Mouse (Mus musculus) G1E (cell line): ENCODE data around the gene Tas2r122. TPM values are rescaled to one million over a fixed set of nuclear protein-coding genes. Genes with fewer than 3 reads are reported as not detected.
"Not testable (repeated sequence)": the region's sequence is repeated elsewhere in the genome, so short reads cannot be mapped to it uniquely, and the experiment has no call there.

Source experiments
- ATAC-seq: 2 replicates; pipeline ENCODE4 v1.8.0; 2016; ENCODE audit warnings: mild to moderate bottlenecking; ENCODE audit not compliant: insufficient number of reproducible peaks, poor library complexity, low FRiP score, severe bottlenecking; ENCODE audit errors: extremely low read depth
- DNase-seq: peaks from one replicate; pipeline ENCODE4 v3.0.0; 2012; ENCODE audit warnings: low spot score
- H3K27me3 ChIP-seq: 2 replicates; pipeline ENCODE4 v1.6.1; 2012; ENCODE audit warnings: mild to moderate bottlenecking, low read length, inconsistent platforms; ENCODE audit not compliant: insufficient read depth
- H3K36me3 ChIP-seq: replicated peaks from 2 replicates; pipeline ENCODE3; 2012; ENCODE audit warnings: mild to moderate bottlenecking, inconsistent platforms
- H3K4me1 ChIP-seq: 2 replicates; pipeline ENCODE4 v1.6.1; 2012; ENCODE audit warnings: low read depth, low read length, inconsistent platforms, mixed read lengths; ENCODE audit not compliant: insufficient read depth
- H3K4me3 ChIP-seq: 2 replicates; pipeline ENCODE4 v1.5.1; 2012; ENCODE audit warnings: low read depth, mild to moderate bottlenecking, inconsistent platforms, low read length, moderate library complexity, mixed read lengths
- H3K9me3 ChIP-seq: replicated peaks from 2 replicates; pipeline ENCODE4 v1.6.1; 2012; ENCODE audit warnings: inconsistent platforms
- CTCF ChIP-seq: IDR thresholded peaks from 2 replicates; pipeline ENCODE4 v1.5.1; 2012; ENCODE audit warnings: low read depth, low read length, inconsistent platforms, mixed read lengths
- GATA1 ChIP-seq: IDR thresholded peaks from 2 replicates; pipeline ENCODE4 v1.6.1; 2012; ENCODE audit warnings: borderline replicate concordance, low read length, inconsistent platforms, mixed read lengths
- GATA2 ChIP-seq: IDR thresholded peaks from 2 replicates; pipeline ENCODE4 v1.6.1; 2012; ENCODE audit warnings: low read depth, low read length, inconsistent platforms, borderline replicate concordance
- POLR2AphosphoS5 ChIP-seq: IDR thresholded peaks from 2 replicates; pipeline ENCODE4 v1.6.1; 2012; ENCODE audit warnings: low read depth, low read length, inconsistent platforms; ENCODE audit not compliant: insufficient replicate concordance
- TAL1 ChIP-seq: conservative IDR thresholded peaks from 2 replicates; pipeline ENCODE4 v1.6.1; 2012; ENCODE audit warnings: low read depth, low read length, inconsistent platforms, mixed read lengths
- polyA plus RNA-seq: library from polyadenylated mRNA; stranded (reverse); fragments of >175 nt; gene quantifications from 2 replicates; pipeline ENCODE4 v1.2.3, GENCODE M21; 2012
- total RNA-seq, 2 experiments: library from RNA; stranded (forward) in 1 of 2; stranded (reverse) in 1 of 2; fragments of 200-1000 nt in 1 of 2; fragments of >200 nt in 1 of 2; fragmentation: Nextera tagmentation in 1 of 2; gene quantifications; 2 replicates each; pipeline ENCODE4 v1.2.3; 2014 to 2017

Tas2r122 gene
- total RNA-seq (2014; fragmentation: Nextera tagmentation) (not detected in 2 replicates), total RNA-seq (2017) (not detected in 2 replicates), polyA plus RNA-seq (not detected in 2 replicates)

- no peak for DNase-seq
Observed at GRCm38 (mm10) chr6:132711828-132712227, at the start of gene Tas2r122. Tas2r122 (minus strand) TSS chr6:132711928.

GRCm38 (mm10) chr6:132754430-132754829, 42.7 kb upstream of the Tas2r122 start, which contains the start of gene Tas2r124:
Tas2r124 (plus strand) TSS chr6:132754730.
- no peak for DNase-seq
- no peaks in the 10 kb centered on the region for H3K36me3 ChIP-seq
- TF ChIP-seq CTCF (no peak), GATA1 (no peak), GATA2 (no peak)
- H3K9me3 ChIP-seq, result 0 out of 2 replicates have a peak, but pooled peaks cover 2% of the 10 kb centered on the region
- ATAC-seq, result no peak
- H3K4me1 ChIP-seq, result no peaks in the 10 kb centered on the region
- H3K27me3 ChIP-seq, result no peaks in the 10 kb centered on the region
- no peak within 1 kb of the TSS for H3K4me3 ChIP-seq

More at GRCm38 (mm10) chr6:132711828-132712227, at the start of gene Tas2r122:
- Histone ChIP-seq H3K9me3 (no peaks in the 10 kb centered on the region; the same call in 1 of the 2 replicates), H3K4me3 (no peak within 1 kb of the TSS), H3K27me3 (no peaks in the 10 kb centered on the region), H3K36me3 (no peaks in the 10 kb centered on the region), H3K4me1 (no peaks in the 10 kb centered on the region)
- TF ChIP-seq TAL1 (no peak), POLR2AphosphoS5 (no peak), CTCF (no peak), GATA1 (no peak)
- no peak for ATAC-seq

GRCm38 (mm10) chr6:132750206-132750605, 38.5 kb upstream of the Tas2r122 start:
- Histone ChIP-seq H3K36me3 (no peaks in the 10 kb centered on the region), H3K4me1 (no peaks in the 10 kb centered on the region), H3K27me3 (no peaks in the 10 kb centered on the region), H3K4me3 (no peak overlapping the region), H3K9me3 (0 out of 2 replicates have a peak, but pooled peaks cover 2% of the 10 kb centered on the region)
- DNase-seq (no peak), ATAC-seq (no peak)
- no peak for TF ChIP-seq GATA1
- TF ChIP-seq TAL1, result no peak
- no peak for TF ChIP-seq GATA2
- no peak for TF ChIP-seq POLR2AphosphoS5
- no peak for TF ChIP-seq CTCF

GRCm38 (mm10) chr6:132737935-132738334, 26.2 kb upstream of the Tas2r122 start, which contains the start of gene Tas2r115:
Tas2r115 (minus strand) TSS chr6:132738035.
- H3K4me3 ChIP-seq, result no peak within 1 kb of the TSS
- H3K36me3 ChIP-seq, result no peaks in the 10 kb centered on the region
- DNase-seq, result no peak
- ATAC-seq, result no peak
- no peaks in the 10 kb centered on the region for H3K27me3 ChIP-seq
- H3K4me1 ChIP-seq, result no peaks in the 10 kb centered on the region
- peaks cover 2% of the 10 kb centered on the region for H3K9me3 ChIP-seq
- no peak for TF ChIP-seq POLR2AphosphoS5
- no peak for TF ChIP-seq TAL1
- no peak for TF ChIP-seq GATA2

- no peak for DNase-seq
- no peak for TF ChIP-seq TAL1
- no peak for TF ChIP-seq GATA2
- no peak for TF ChIP-seq CTCF
- TF ChIP-seq GATA1, result no peak
- no peak for TF ChIP-seq POLR2AphosphoS5
Observed at GRCm38 (mm10) chr6:132700907-132701306, 10.8 kb downstream of the Tas2r122 start, which contains the start of gene Tas2r121. Tas2r121 (minus strand) TSS chr6:132701007.

GRCm38 (mm10) chr6:132691596-132691995, 20.1 kb downstream of the Tas2r122 start:
- not testable (repeated sequence) for H3K9me3 ChIP-seq, DNase-seq, ATAC-seq, H3K36me3 ChIP-seq, H3K4me3 ChIP-seq, H3K27me3 ChIP-seq, H3K4me1 ChIP-seq

More at GRCm38 (mm10) chr6:132700907-132701306, 10.8 kb downstream of the Tas2r122 start, which contains the start of gene Tas2r121:
- H3K36me3 ChIP-seq, result no peaks in the 10 kb centered on the region
- no peak within 1 kb of the TSS for H3K4me3 ChIP-seq
- no peak for ATAC-seq
- H3K27me3 ChIP-seq, result no peaks in the 10 kb centered on the region
- no peaks in the 10 kb centered on the region for H3K9me3 ChIP-seq
- H3K4me1 ChIP-seq, result no peaks in the 10 kb centered on the region

Other genes starting within 250 kb of the Tas2r122 start
- gene Prh1, start 142.1 kb downstream of the Tas2r122 start, total RNA-seq (2014; fragmentation: Nextera tagmentation), result not detected in 2 replicates
- not detected in 2 replicates for gene Prh1, start 142.1 kb downstream of the Tas2r122 start, total RNA-seq (2017)
- gene Prh1, start 142.1 kb downstream of the Tas2r122 start, polyA plus RNA-seq, result not detected in 2 replicates
- not detected in 2 replicates for gene Prp2, start 116.0 kb downstream of the Tas2r122 start, total RNA-seq (2014; fragmentation: Nextera tagmentation)
- not detected in 2 replicates for gene Prp2, start 116.0 kb downstream of the Tas2r122 start, total RNA-seq (2017)
- not detected in 2 replicates for gene Prp2, start 116.0 kb downstream of the Tas2r122 start, polyA plus RNA-seq
- not detected in 2 replicates for gene A630073D07Rik, start 60.4 kb downstream of the Tas2r122 start, total RNA-seq (2014; fragmentation: Nextera tagmentation)
- gene A630073D07Rik, start 60.4 kb downstream of the Tas2r122 start, total RNA-seq (2017), result 0.16 TPM in 1 of 2 replicates, not detected in the other
- gene A630073D07Rik, start 60.4 kb downstream of the Tas2r122 start, polyA plus RNA-seq, result not detected in 2 replicates
- gene Tas2r120, start 55.0 kb downstream of the Tas2r122 start, total RNA-seq (2014; fragmentation: Nextera tagmentation), result not detected in 2 replicates
- gene Tas2r120, start 55.0 kb downstream of the Tas2r122 start, total RNA-seq (2017), result 0.12 TPM in 1 of 2 replicates, not detected in the other
- gene Tas2r120, start 55.0 kb downstream of the Tas2r122 start, polyA plus RNA-seq, result not detected in 2 replicates
- gene Tas2r121, start 10.9 kb downstream of the Tas2r122 start, total RNA-seq (2014; fragmentation: Nextera tagmentation), result not detected in 2 replicates
- gene Tas2r121, start 10.9 kb downstream of the Tas2r122 start, total RNA-seq (2017), result not detected in 2 replicates
- not detected in 2 replicates for gene Tas2r121, start 10.9 kb downstream of the Tas2r122 start, polyA plus RNA-seq
- not detected in 2 replicates for gene Tas2r115, start 26.1 kb upstream of the Tas2r122 start, total RNA-seq (2014; fragmentation: Nextera tagmentation)
- gene Tas2r115, start 26.1 kb upstream of the Tas2r122 start, total RNA-seq (2017), result not detected in 2 replicates
- gene Tas2r115, start 26.1 kb upstream of the Tas2r122 start, polyA plus RNA-seq, result not detected in 2 replicates
- not detected in 2 replicates for gene Tas2r124, start 42.8 kb upstream of the Tas2r122 start, total RNA-seq (2014; fragmentation: Nextera tagmentation)
- 0.16 TPM in 1 of 2 replicates, not detected in the other for gene Tas2r124, start 42.8 kb upstream of the Tas2r122 start, total RNA-seq (2017)
- gene Tas2r124, start 42.8 kb upstream of the Tas2r122 start, polyA plus RNA-seq, result not detected in 2 replicates
- gene Tas2r102, start 50.2 kb upstream of the Tas2r122 start, total RNA-seq (2014; fragmentation: Nextera tagmentation), result not detected in 2 replicates
- gene Tas2r102, start 50.2 kb upstream of the Tas2r122 start, total RNA-seq (2017), result not detected in 2 replicates
- gene Tas2r102, start 50.2 kb upstream of the Tas2r122 start, polyA plus RNA-seq, result not detected in 2 replicates
- gene Tas2r136, start 66.2 kb upstream of the Tas2r122 start, total RNA-seq (2014; fragmentation: Nextera tagmentation), result not detected in 2 replicates
- 0.11 TPM in 1 of 2 replicates, not detected in the other for gene Tas2r136, start 66.2 kb upstream of the Tas2r122 start, total RNA-seq (2017)
- not detected in 2 replicates for gene Tas2r136, start 66.2 kb upstream of the Tas2r122 start, polyA plus RNA-seq
- not detected in 2 replicates for gene Tas2r117, start 90.9 kb upstream of the Tas2r122 start, total RNA-seq (2014; fragmentation: Nextera tagmentation)
- gene Tas2r117, start 90.9 kb upstream of the Tas2r122 start, total RNA-seq (2017), result not detected in 2 replicates
- not detected in 2 replicates for gene Tas2r117, start 90.9 kb upstream of the Tas2r122 start, polyA plus RNA-seq
- gene Tas2r123, start 135.2 kb upstream of the Tas2r122 start, total RNA-seq (2014; fragmentation: Nextera tagmentation), result not detected in 2 replicates
- gene Tas2r123, start 135.2 kb upstream of the Tas2r122 start, total RNA-seq (2017), result 0.16 and 0.23 TPM in 2 replicates
- gene Tas2r123, start 135.2 kb upstream of the Tas2r122 start, polyA plus RNA-seq, result not detected in 2 replicates
- not detected in 2 replicates for gene Tas2r116, start 143.5 kb upstream of the Tas2r122 start, total RNA-seq (2014; fragmentation: Nextera tagmentation)
- 0.16 TPM in 1 of 2 replicates, not detected in the other for gene Tas2r116, start 143.5 kb upstream of the Tas2r122 start, total RNA-seq (2017)
- not detected in 2 replicates for gene Tas2r116, start 143.5 kb upstream of the Tas2r122 start, polyA plus RNA-seq
- gene Tas2r110, start 156.1 kb upstream of the Tas2r122 start, total RNA-seq (2014; fragmentation: Nextera tagmentation), result not detected in 2 replicates
- gene Tas2r110, start 156.1 kb upstream of the Tas2r122 start, total RNA-seq (2017), result 0.33 TPM in 1 of 2 replicates, not detected in the other
- gene Tas2r110, start 156.1 kb upstream of the Tas2r122 start, polyA plus RNA-seq, result not detected in 2 replicates
- not detected in 2 replicates for gene Tas2r113, start 181.1 kb upstream of the Tas2r122 start, total RNA-seq (2014; fragmentation: Nextera tagmentation)
- 0.11 TPM in 1 of 2 replicates, not detected in the other for gene Tas2r113, start 181.1 kb upstream of the Tas2r122 start, total RNA-seq (2017)
- gene Tas2r113, start 181.1 kb upstream of the Tas2r122 start, polyA plus RNA-seq, result not detected in 2 replicates
- gene Tas2r125, start 197.7 kb upstream of the Tas2r122 start, total RNA-seq (2014; fragmentation: Nextera tagmentation), result not detected in 2 replicates
- gene Tas2r125, start 197.7 kb upstream of the Tas2r122 start, total RNA-seq (2017), result not detected in 2 replicates
- not detected in 2 replicates for gene Tas2r125, start 197.7 kb upstream of the Tas2r122 start, polyA plus RNA-seq
- not detected in 2 replicates for gene Tas2r129, start 239.2 kb upstream of the Tas2r122 start, total RNA-seq (2014; fragmentation: Nextera tagmentation)
- gene Tas2r129, start 239.2 kb upstream of the Tas2r122 start, total RNA-seq (2017), result 0.11 TPM in 1 of 2 replicates, not detected in the other
- gene Tas2r129, start 239.2 kb upstream of the Tas2r122 start, polyA plus RNA-seq, result not detected in 2 replicates
- gene Tas2r131, start 246.0 kb upstream of the Tas2r122 start, total RNA-seq (2014; fragmentation: Nextera tagmentation), result not detected in 2 replicates
- gene Tas2r131, start 246.0 kb upstream of the Tas2r122 start, total RNA-seq (2017), result not detected in 2 replicates
- gene Tas2r131, start 246.0 kb upstream of the Tas2r122 start, polyA plus RNA-seq, result not detected in 2 replicates